Mouse (Mus musculus) monocyte, adult 59 days (primary cell): ENCODE results near the gene Tomm6. TPM values are rescaled to one million over a fixed set of nuclear protein-coding genes. Genes with fewer than 3 reads are reported as not detected.

Experiments used
- total RNA-seq, 2 experiments: library from RNA; stranded (reverse); gene quantifications; one replicate each; pipeline ENCODE4 v1.2.4; 2023

Gene Tomm6
- total RNA-seq = 100 to 1,000 TPM; 187 to 200 TPM

DNA sequence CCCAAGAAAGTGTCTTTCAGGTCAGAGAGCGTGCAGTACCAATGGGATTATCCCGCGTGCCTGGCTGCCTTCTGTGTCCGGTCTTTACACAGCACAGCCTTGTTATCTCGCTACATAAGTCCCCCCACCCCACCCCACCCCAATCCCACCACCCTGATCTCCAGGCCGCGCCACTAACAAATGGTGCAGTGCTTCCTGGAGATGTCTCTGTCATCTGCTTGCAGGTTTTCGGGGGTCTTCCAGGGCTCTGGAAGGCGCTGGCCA is at the start of gene Tomm6:
Tomm6 (minus strand) TSS at position 43 of the 264 bp plus-strand sequence.

DNA sequence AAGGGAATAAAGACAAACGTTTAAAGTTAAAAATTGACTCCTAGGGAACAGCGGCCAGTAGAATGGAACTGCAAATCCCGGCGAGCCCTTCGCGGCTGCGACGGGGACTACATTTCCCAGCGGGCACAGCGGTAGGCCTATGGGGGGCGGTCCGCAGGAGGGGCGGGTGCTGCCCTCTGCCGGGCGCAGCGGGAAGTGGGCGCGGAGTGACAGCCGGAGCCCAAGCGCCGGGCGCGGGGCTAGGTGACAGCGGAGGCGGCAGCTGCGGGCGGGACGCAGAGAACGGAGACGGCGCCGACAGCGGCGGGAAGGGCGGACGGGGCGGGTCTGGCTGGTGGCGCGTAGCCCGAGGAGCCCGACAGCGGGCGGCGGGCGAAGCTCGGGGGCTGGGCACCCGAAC is 48.7 kb upstream of the Tomm6 start, which contains the start of gene Tfeb:
Tfeb (plus strand) TSS at position 175 of the 400 bp plus-strand sequence.

DNA sequence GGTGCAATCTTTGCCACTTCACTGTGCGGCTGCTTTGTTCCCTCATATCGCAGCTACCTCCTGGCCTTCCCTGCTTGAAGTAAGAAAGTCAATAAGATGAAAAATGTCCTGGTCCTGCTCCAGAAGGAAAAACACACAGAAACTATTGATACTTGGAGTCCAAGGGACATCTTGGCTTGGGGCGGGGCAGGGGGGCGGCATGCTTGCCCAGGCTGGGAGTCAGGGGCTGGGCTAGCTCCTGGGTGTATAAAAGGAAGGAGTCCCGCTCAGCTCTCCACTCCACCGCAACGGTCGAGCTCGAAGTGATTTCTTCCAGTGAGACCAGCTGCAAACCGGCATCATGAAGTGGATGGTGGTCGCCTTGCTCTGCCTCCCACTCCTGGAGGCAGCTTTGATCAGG is 38.4 kb upstream of the Tomm6 start, which contains the start of gene Pgc:
Pgc (plus strand) TSS at position 277 of the 400 bp plus-strand sequence.

DNA sequence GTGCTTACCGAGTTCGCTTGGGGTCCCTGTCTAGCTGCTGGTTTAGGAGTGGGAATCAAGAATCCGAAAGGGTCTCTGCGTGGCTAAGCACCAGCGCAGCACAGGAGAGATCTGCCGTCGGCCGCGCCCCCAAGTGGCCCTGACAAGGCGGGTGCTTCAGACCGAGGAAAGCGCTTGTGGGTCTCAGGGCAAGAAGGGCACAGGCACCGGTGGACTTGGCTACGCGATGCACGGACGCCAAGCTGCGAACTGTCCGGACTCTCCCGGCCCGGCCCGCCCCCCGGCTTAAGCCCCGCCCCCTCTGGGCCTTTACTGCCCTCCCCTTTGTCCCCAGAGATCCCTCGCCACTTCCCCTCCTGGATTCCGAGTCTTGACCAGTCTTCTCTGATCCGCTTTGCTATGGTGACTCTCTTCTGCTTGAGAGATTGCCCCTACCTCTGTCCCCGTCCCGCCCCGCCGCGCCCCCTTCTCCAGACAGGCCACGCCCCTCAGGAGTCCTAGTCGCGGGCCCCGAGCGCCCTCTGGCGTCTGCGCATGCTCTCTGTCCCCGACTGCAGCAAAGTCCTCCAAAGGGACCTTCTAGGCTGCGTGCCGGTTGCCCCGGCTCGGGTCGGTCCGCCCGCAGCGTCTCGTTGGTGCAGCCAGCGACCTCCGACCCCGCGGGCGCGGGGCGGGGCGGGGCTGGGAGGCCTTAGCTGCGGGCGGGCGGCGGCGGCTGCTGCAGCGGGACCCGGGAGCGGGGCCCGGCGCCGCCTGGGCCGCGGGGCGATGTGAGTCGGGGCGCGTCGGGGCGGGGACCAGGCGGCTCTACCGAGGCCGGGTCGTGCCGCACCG is 6.5 kb upstream of the Tomm6 start, which contains the start of gene Prickle4:
Prickle4 (minus strand) TSS at position 234 of the 834 bp plus-strand sequence.

DNA sequence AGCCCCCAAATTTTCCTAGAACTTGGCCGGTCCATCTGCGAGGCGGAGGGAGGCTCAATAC is 6.1 kb upstream of the Tomm6 start, which contains the start of gene Gm21981:
Gm21981 (minus strand) TSS at position 14 of the 61 bp plus-strand sequence.

DNA sequence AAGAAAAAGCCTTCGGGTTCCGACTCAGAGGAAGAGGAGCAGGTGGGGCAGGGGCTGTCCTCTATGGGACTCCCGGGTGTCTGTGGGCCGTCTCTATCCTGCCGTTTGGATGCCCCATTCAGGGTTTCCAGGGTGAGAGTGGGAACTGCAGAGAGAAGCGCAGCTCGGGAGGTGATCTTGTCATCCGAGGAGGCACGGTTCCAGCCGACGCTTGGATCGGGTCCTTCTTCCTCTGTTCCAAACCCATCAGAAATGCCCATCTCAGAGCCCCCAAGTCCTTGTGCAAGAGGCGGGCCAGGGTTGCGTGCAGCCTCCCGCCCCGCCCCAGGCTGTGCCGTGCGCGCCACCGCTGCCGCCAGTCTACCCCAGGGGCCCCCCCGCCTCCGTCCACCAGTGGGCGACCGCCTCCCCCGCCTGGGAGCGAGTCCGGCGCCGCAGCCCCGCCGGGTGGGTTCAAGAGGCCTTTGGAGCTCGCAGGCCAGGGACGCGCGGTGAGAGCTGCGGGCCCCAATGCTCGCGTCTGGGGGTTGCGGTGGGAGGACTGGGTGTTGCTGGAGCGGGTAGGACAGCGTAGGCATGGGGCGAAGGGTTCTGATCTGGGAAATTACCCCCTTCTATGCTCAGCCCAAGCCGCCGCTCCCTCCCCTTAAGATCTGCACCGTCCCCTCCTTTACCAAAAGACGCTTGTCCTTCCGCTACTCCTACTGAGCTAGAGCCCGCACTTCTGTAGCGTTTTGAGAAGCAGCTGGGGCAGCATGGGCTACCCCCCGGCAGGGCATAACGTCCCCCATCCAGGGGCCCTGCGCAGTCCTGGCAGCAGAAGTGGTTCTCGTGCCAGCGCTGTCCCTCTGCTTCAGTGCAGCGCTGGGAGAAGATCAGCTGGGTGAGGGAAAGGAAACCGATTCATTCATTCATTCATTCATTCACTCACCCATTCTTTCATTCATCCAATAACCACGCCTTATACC is 706 bp upstream of the Tomm6 start, which contains the start of gene Frs3:
Frs3 (plus strand) TSS at position 423 of the 968 bp plus-strand sequence.

Other genes starting within 250 kb of the Tomm6 start
- gene Taf8, start 186.1 kb downstream of the Tomm6 start, total RNA-seq = 10 to 100 TPM; 33.7 to 39.5 TPM
- gene Ccnd3, start 183.3 kb downstream of the Tomm6 start, total RNA-seq = 100 to 1,000 TPM; 266 to 307 TPM
- gene Bysl, start 76.9 kb downstream of the Tomm6 start, total RNA-seq = 10 to 100 TPM in 1 of 2 experiments, 1 to 10 TPM in 1; 9.5 to 10.5 TPM
- gene Med20, start 76.8 kb downstream of the Tomm6 start, total RNA-seq = 10 to 100 TPM; 45.3 to 50.6 TPM
- 1 to 10 TPM; 1.9 to 2.5 TPM for gene Gm20517, start 76.8 kb downstream of the Tomm6 start, total RNA-seq
- 1 to 10 TPM; 3.5 to 6.4 TPM for gene Usp49, start 57.7 kb downstream of the Tomm6 start, total RNA-seq
- 1 to 10 TPM; 1.5 to 1.8 TPM for gene Frs3, start 644 bp upstream of the Tomm6 start, total RNA-seq
- not detected for gene Gm21981, start 6.1 kb upstream of the Tomm6 start, total RNA-seq
- 1 to 10 TPM; 1.9 to 2.1 TPM for gene Prickle4, start 6.3 kb upstream of the Tomm6 start, total RNA-seq
- gene Pgc, start 38.5 kb upstream of the Tomm6 start, total RNA-seq = not detected
- 100 to 1,000 TPM; 123 to 146 TPM for gene Tfeb, start 48.6 kb upstream of the Tomm6 start, total RNA-seq
- gene Mdfi, start 146.3 kb upstream of the Tomm6 start, total RNA-seq = not detected
- gene Foxp4, start 236.3 kb upstream of the Tomm6 start, total RNA-seq = 10 to 100 TPM; 18.3 to 26.2 TPM